ENCODE assay signal across 15 mouse cellular contexts in the genomic region with DNA sequence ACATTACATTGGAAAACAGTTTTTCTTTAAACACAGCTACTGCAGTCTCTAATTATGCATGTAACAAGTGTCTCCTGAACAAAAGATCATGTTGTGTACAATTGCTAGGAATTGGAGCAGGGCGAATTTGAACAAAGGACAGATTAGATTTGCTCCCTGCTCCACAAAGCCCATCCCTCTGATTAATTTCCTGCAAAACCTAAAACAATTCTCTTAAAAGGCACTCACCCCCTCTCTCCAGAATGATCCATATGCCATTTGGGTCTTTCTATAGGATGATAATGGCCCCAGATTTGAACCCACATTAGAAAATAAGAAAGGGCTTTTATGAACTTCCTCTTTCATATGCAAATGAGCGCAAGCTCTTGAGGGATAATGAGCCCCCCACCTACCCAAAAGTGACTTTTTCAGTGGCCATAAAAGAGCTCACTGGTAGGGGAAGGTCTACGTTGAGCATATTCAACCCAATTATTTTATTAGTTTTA. TPM values are rescaled to one million over a fixed set of nuclear protein-coding genes. Genes with fewer than 3 reads are reported as not detected.
DNase-seq lines count a peak whose midpoint lies in the region; ATAC-seq lines count a peak whose summit lies in the region.
"Had no signal": no experiment of that assay in that cellular context is flagged by ENCODE, and none has a peak within 500 bp of the region (broad histone marks: within the 10 kb centered on the region; RNA-seq: fewer than 3 reads in every experiment).

No protein-coding gene starts in this region.

- H3K27ac ChIP-seq in neural tube, embryonic 11.5 days (ENCODE audit: low read depth, low read length), result no peak overlapping the region
- no peak overlapping the region for H3K27ac ChIP-seq in neural tube, embryonic 15.5 days (replicated peaks)
- H3K27ac ChIP-seq in forebrain, embryonic 16.5 days (ENCODE audit: low read length), result no peak overlapping the region
- H3K27ac ChIP-seq: hindbrain, embryonic 15.5 days; lung, embryonic 15.5 days; stomach, embryonic 15.5 days had no signal

- no peak overlapping the region for H3K9ac ChIP-seq in neural tube, embryonic 11.5 days (ENCODE audit: low read length)
- H3K9ac ChIP-seq in neural tube, embryonic 15.5 days (replicated peaks), result no peak overlapping the region
- H3K9ac ChIP-seq in forebrain, embryonic 16.5 days (replicated peaks; ENCODE audit: low read depth, low read length), result no peak overlapping the region
- H3K9ac ChIP-seq: hindbrain, embryonic 15.5 days; lung, embryonic 15.5 days; stomach, embryonic 15.5 days had no signal

- H3K4me3 ChIP-seq in neural tube, embryonic 11.5 days (ENCODE audit: low read depth, low read length), result no peak overlapping the region
- no peak overlapping the region for H3K4me3 ChIP-seq in neural tube, embryonic 15.5 days (replicated peaks)
- H3K4me3 ChIP-seq in forebrain, embryonic 16.5 days (replicated peaks; ENCODE audit: low read length), result no peak overlapping the region
- H3K4me3 ChIP-seq: hindbrain, embryonic 15.5 days; lung, embryonic 15.5 days; stomach, embryonic 15.5 days had no signal

- H3K9me3 ChIP-seq in neural tube, embryonic 11.5 days (ENCODE audit: control insufficient read depth, low read length), result no peaks in the 10 kb centered on the region
- H3K9me3 ChIP-seq in neural tube, embryonic 15.5 days (replicated peaks), result no peaks in the 10 kb centered on the region; the same call in 1 of the 2 replicates
- peaks cover 8% of the 10 kb centered on the region for H3K9me3 ChIP-seq in forebrain, embryonic 16.5 days (ENCODE audit: control insufficient read depth, low read length)
- H3K9me3 ChIP-seq: hindbrain, embryonic 15.5 days; lung, embryonic 15.5 days; stomach, embryonic 15.5 days had no signal

- WGBS in neural tube, embryonic 11.5 days, result 26% methylated on average over 3 of the region's 3 CpGs
- 16% methylated on average over 3 of the region's 3 CpGs for WGBS in neural tube, embryonic 15.5 days
- 4% methylated on average over 3 of the region's 3 CpGs for WGBS in forebrain, embryonic 16.5 days

- no peaks in the 10 kb centered on the region for H3K27me3 ChIP-seq in neural tube, embryonic 11.5 days (ENCODE audit: control insufficient read depth, insufficient read depth, low read length)
- 0 out of 2 replicates have a peak, but pooled peaks cover 4% of the 10 kb centered on the region for H3K27me3 ChIP-seq in neural tube, embryonic 15.5 days (replicated peaks)
- peaks cover 58% of the 10 kb centered on the region for H3K27me3 ChIP-seq in forebrain, embryonic 16.5 days (replicated peaks; ENCODE audit: control insufficient read depth, insufficient read depth, low read length)
- H3K27me3 ChIP-seq: hindbrain, embryonic 15.5 days; lung, embryonic 15.5 days; stomach, embryonic 15.5 days had no signal

- peak; percentile 46 for DNase-seq in neural tube, embryonic 11.5 days (ENCODE audit: low spot score)
- DNase-seq in embryo, embryonic 10.5 days (ENCODE audit: low spot score), result peak; percentile 64
- DNase-seq in retina, postnatal 1 day, result peak; percentile 88
- no peak for DNase-seq in natural killer cell, adult 2 months (ENCODE audit: low spot score in 2 of 2)
- no peak for DNase-seq in cerebellum, adult 18-20 months
- DNase-seq: adrenal gland, postnatal 36 days; cerebellum, postnatal 36 days; kidney, adult 2 months; kidney, postnatal 36 days; spleen, adult 18-20 months had no signal

- H3K4me1 ChIP-seq in neural tube, embryonic 11.5 days (ENCODE audit: control insufficient read depth, insufficient read depth, low read length), result peaks cover 9% of the 10 kb centered on the region
- no peaks in the 10 kb centered on the region for H3K4me1 ChIP-seq in neural tube, embryonic 15.5 days
- H3K4me1 ChIP-seq in forebrain, embryonic 16.5 days (replicated peaks; ENCODE audit: control insufficient read depth, insufficient read depth, low read length), result peaks cover 14% of the 10 kb centered on the region
- H3K4me1 ChIP-seq: lung, embryonic 15.5 days; stomach, embryonic 15.5 days had no signal

- no peak overlapping the region for H3K4me2 ChIP-seq in neural tube, embryonic 11.5 days (ENCODE audit: low read depth)
- H3K4me2 ChIP-seq in neural tube, embryonic 15.5 days, result no peak overlapping the region
- no peak overlapping the region for H3K4me2 ChIP-seq in forebrain, embryonic 16.5 days (ENCODE audit: low read length)
- H3K4me2 ChIP-seq: hindbrain, embryonic 15.5 days; lung, embryonic 15.5 days; stomach, embryonic 15.5 days had no signal

- no peaks in the 10 kb centered on the region for H3K36me3 ChIP-seq in neural tube, embryonic 11.5 days (ENCODE audit: control insufficient read depth, insufficient read depth, low read length)
- H3K36me3 ChIP-seq in neural tube, embryonic 15.5 days, result no peaks in the 10 kb centered on the region
- no peaks in the 10 kb centered on the region for H3K36me3 ChIP-seq in forebrain, embryonic 16.5 days (ENCODE audit: control insufficient read depth, insufficient read depth)
- H3K36me3 ChIP-seq: hindbrain, embryonic 15.5 days; lung, embryonic 15.5 days; stomach, embryonic 15.5 days had no signal

- ATAC-seq in neural tube, embryonic 11.5 days (ENCODE audit: insufficient read depth, low FRiP score, low TSS enrichment), result peak; percentile 79
- no peak for ATAC-seq in neural tube, embryonic 15.5 days (ENCODE audit: low FRiP score)
- ATAC-seq in forebrain, embryonic 16.5 days, result peak; percentile 94

RNA-seq across cellular contexts. Expression of gene Acadsb, which starts 54.8 kb away (rescaled TPM):
- 78.5 and 83.0 TPM in 2 replicates for polyA plus RNA-seq in neural tube, embryonic 11.5 days (2014; fragmentation: Nextera tagmentation; extraction: Ambion mirVana)
- polyA plus RNA-seq in neural tube, embryonic 15.5 days (2015; fragmentation: Nextera tagmentation; extraction: Ambion mirVana), result 78.9 and 82.9 TPM in 2 replicates
- polyA plus RNA-seq in forebrain, embryonic 16.5 days (2015; fragmentation: Nextera tagmentation; extraction: Ambion mirVana), result 146 and 149 TPM in 2 replicates

RNA-seq across cellular contexts. Expression of gene Ikzf5, which starts 54.8 kb away (rescaled TPM):
- polyA plus RNA-seq in neural tube, embryonic 11.5 days (2014; fragmentation: Nextera tagmentation; extraction: Ambion mirVana), result 30.0 and 33.9 TPM in 2 replicates
- 9.9 and 10.5 TPM in 2 replicates for polyA plus RNA-seq in neural tube, embryonic 15.5 days (2015; fragmentation: Nextera tagmentation; extraction: Ambion mirVana)
- polyA plus RNA-seq in forebrain, embryonic 16.5 days (2015; fragmentation: Nextera tagmentation; extraction: Ambion mirVana), result 15.2 and 18.2 TPM in 2 replicates

Comparison
In these comparisons a context has a peak if more than half of its experiments do, and no peak if none do; other contexts are left out.
1. DNase-seq: peak in neural tube, embryonic 11.5 days (single experiment), embryo, embryonic 10.5 days (single experiment) and retina, postnatal 1 day (single experiment); none in natural killer cell, adult 2 months (0 of 2) and cerebellum, adult 18-20 months (0 of 2).